Mouse (Mus musculus) testis, adult 2 months (tissue): ENCODE measurements around the gene Abat. TPM values are rescaled to one million over a fixed set of nuclear protein-coding genes. Genes with fewer than 3 reads are reported as not detected.
"Not testable (repeated sequence)": the region's sequence is repeated elsewhere in the genome, so short reads cannot be mapped to it uniquely, and the experiment has no call there.

Source experiments
- H3K27ac ChIP-seq: fragments of 200-500 bp; 2 replicates; pipeline ENCODE4 v1.5.1; 2012; ENCODE audit warnings: low read depth, low read length; ENCODE audit not compliant: control insufficient read depth, insufficient read depth
- H3K27me3 ChIP-seq: fragments of 200-500 bp; 2 replicates; pipeline ENCODE4 v1.6.1; 2012; ENCODE audit warnings: mild to moderate bottlenecking, low read length, moderate library complexity; ENCODE audit not compliant: control insufficient read depth, insufficient read depth
- H3K36me3 ChIP-seq: fragments of 200-500 bp; 2 replicates; pipeline ENCODE4 v1.6.1; 2012; ENCODE audit warnings: mild to moderate bottlenecking, low read length; ENCODE audit not compliant: control insufficient read depth, insufficient read depth
- H3K4me1 ChIP-seq: fragments of 200-500 bp; 2 replicates; pipeline ENCODE4 v1.6.1; 2012; ENCODE audit warnings: low read length; ENCODE audit not compliant: control insufficient read depth, insufficient read depth
- H3K4me3 ChIP-seq: fragments of 200-500 bp; 2 replicates; pipeline ENCODE4 v1.5.1; 2012; ENCODE audit warnings: low read depth, mild to moderate bottlenecking, low read length, moderate library complexity, mixed read lengths; ENCODE audit not compliant: control insufficient read depth
- CTCF ChIP-seq: fragments of 200-500 bp; IDR thresholded peaks from 2 replicates; pipeline ENCODE4 v1.5.1; 2012; ENCODE audit warnings: low read depth, mild to moderate bottlenecking, inconsistent platforms, low read length, moderate library complexity; ENCODE audit not compliant: control insufficient read depth, insufficient read depth, insufficient replicate concordance
- POLR2A ChIP-seq: fragments of 200-500 bp; IDR thresholded peaks from 2 replicates; pipeline ENCODE4 v1.6.1; 2012; ENCODE audit warnings: low read depth, mild to moderate bottlenecking, inconsistent platforms, low read length, moderate library complexity; ENCODE audit not compliant: control insufficient read depth
- polyA plus RNA-seq: library from polyadenylated mRNA; depleted of rRNA; stranded (reverse); fragments of >200 nt; gene quantifications from 2 replicates; pipeline ENCODE4 v1.2.3, GENCODE M21; 2012

Abat gene
- polyA plus RNA-seq, 1 experiment = 21.2 TPM

DNA sequence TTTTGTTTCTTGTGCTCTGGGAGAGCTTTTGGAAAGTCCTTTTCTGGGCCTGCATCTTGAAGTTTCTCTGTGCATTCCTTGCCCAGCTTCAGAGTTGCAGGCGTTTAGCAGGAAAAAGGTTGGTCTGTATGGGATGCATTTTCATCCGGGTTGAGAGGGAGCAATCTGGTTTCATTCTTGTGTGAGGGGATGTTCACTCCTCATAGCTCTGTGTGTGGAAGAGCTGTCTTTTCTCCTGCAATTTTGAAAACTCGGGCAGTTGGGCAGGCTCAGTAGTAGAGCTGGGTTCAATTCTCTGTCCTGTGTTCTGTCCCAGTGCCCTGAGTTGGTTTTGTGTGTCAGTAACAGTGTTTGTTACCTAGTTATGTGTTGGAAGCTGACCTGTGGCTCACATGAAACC lies 41.1 kb downstream of the Abat start:
- H3K36me3 ChIP-seq = no peaks in the 10 kb centered on the region
- TF ChIP-seq CTCF (no peak), POLR2A (no peak)
- H3K27ac ChIP-seq = no peak overlapping the region
- no peak overlapping the region for H3K4me3 ChIP-seq
- H3K27me3 ChIP-seq = no peaks in the 10 kb centered on the region
- H3K4me1 ChIP-seq = peaks cover 3% of the 10 kb centered on the region

DNA sequence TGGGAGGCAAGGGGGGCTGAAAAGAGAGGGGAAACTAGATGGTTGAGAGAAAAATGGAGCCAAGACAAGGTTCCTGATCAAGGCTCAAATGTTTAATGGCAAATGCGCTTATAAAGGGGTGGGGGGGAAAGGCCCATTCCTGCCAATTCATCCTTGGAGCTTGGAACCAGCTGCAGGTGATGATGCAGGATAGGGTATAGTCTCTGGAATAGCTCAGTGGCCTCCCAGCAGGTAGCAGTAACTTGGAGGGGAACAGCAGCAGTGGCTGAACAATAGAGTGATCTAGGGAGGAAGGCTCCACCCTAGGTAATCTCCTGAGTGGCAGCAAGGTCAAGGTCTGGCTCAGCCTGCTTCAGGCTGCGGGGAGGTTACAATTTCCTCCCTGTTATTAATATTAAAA lies 41.5 kb downstream of the Abat start:
- not testable (repeated sequence) for H3K4me1 ChIP-seq, H3K36me3 ChIP-seq, H3K27ac ChIP-seq, H3K4me3 ChIP-seq, H3K27me3 ChIP-seq

DNA sequence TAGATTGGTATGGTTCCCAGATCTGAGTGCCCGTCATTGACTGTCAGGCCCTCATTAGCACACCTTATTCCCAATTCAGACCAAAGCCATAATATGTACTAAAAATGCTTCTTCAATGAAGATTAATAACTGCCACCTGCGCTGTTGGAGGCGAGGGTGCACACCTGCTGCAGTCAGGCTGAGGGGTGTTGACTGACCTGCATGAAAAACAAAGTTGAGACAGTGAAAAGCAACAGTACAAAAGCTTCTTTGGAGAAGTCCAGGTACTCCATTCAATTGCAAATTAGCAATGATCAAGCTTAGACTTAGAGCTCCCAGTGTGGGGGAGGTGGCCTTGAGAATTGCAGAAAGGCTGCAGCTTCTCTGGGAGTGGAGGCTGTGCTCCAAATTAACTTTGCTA lies 42.1 kb downstream of the Abat start:
- not testable (repeated sequence) for H3K36me3 ChIP-seq, H3K27ac ChIP-seq, H3K27me3 ChIP-seq, H3K4me1 ChIP-seq, H3K4me3 ChIP-seq

DNA sequence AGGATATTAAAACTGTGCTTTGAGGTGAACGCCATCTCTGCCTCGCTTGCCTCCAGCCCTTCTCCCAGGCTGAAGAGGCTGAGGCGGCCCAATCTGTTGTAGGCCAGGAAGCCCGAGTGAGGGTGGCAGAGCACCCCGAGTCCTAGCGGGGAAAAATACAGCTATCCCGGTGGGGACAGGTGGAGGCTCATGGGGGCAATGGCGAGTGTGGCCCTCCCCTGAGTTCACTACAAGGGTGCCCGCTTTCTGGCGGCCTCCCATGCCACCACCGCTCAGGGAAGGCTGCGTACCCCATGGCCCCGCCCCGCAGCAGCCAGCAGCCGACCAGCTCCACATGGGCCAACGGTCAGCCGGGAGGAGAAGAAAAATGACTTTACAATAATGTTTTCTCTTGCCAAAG lies 46.9 kb downstream of the Abat start:
- Histone ChIP-seq H3K36me3 (no peaks in the 10 kb centered on the region), H3K27me3 (no peaks in the 10 kb centered on the region), H3K27ac (no peak overlapping the region), H3K4me3 (no peak overlapping the region), H3K4me1 (peaks cover 2% of the 10 kb centered on the region; the same call in 1 of the 2 replicates)
- TF ChIP-seq CTCF (no peak), POLR2A (no peak)

DNA sequence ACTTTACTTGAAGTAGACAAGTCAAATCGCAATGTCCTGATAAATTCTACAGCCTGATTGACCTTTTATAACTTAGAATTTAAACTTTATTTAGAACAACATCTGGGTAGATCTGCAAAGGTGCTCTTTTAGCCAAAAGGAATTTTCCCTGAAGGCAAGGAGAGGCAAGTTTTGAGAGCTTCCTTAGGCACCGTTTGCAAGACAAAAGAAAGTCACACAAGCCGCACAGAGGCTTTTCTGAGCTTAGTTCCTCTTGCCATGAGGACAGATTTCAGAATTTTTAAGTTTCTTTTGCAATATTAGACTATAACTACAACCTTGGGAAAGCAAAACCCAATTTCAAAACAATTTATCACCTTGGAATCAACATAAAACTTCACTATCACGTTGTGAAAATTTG lies 47.9 kb downstream of the Abat start:
- not testable (repeated sequence) for H3K27me3 ChIP-seq, H3K4me3 ChIP-seq, H3K27ac ChIP-seq, H3K36me3 ChIP-seq, H3K4me1 ChIP-seq

DNA sequence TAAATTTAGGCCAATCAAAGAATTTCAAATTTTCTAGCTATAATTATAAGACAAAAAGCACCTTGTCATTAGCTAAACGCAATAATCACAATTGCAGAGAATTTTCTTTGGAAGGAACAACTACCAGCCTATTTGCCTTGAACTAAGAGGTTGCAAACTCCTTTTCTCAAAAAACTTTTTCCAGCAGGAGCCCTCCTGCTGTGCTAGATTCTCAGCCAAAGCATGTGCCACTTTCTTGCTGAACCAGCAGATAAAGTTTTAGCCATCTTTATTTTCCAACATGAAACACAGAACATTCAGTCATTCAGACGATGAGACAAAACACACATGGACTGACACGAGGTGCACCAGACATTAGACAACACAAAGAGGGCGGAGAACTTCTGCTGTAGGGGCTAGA lies 48.6 kb downstream of the Abat start:
- not testable (repeated sequence) for H3K4me1 ChIP-seq, H3K36me3 ChIP-seq, H3K27me3 ChIP-seq, H3K4me3 ChIP-seq, H3K27ac ChIP-seq

DNA sequence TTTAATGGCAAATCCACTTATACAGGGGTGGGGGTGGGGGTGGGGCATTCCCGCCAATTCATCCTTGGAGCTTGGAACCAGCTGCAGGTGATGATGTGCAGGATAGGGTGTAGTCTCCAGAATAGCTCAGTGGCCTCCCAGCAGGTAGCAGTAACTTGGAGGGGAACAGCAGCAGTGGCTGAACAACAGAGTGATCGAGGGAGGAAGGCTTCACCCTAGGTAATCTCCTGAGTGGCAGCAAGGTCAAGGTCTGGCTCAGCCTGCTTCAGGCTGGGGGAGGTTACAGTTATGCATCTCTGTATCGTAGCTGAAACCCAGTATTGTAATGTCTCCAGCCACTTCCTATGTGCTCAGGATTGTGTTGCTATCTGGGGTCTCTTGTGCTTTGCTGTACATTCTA lies 49.6 kb downstream of the Abat start:
- not testable (repeated sequence) for H3K4me1 ChIP-seq, H3K4me3 ChIP-seq, H3K36me3 ChIP-seq, H3K27ac ChIP-seq, H3K27me3 ChIP-seq

DNA sequence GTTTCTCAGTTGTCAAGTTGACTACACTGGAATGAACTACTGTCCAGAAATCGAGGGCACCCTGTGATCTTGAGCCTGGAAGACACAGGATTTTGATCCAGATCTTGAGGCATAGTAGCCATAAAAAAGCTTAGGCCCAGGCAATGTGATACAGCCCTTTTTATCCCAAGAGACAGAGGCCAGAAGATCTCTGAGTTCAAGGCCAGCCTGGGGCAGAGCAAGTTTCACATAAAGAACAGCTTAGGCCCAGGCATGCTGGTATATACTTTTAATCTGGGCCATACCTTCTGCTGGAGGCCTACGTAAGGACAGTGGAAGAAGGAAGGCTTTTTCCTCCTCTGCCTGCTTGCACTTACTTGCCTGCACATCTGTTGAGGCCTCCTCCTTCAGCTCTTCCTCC lies 51.6 kb downstream of the Abat start:
- Histone ChIP-seq H3K4me1 (peaks cover 2% of the 10 kb centered on the region; the same call in 1 of the 2 replicates), H3K36me3 (no peaks in the 10 kb centered on the region), H3K27me3 (no peaks in the 10 kb centered on the region), H3K4me3 (no peak overlapping the region), H3K27ac (no peak overlapping the region)
- no peak for TF ChIP-seq CTCF
- no peak for TF ChIP-seq POLR2A

DNA sequence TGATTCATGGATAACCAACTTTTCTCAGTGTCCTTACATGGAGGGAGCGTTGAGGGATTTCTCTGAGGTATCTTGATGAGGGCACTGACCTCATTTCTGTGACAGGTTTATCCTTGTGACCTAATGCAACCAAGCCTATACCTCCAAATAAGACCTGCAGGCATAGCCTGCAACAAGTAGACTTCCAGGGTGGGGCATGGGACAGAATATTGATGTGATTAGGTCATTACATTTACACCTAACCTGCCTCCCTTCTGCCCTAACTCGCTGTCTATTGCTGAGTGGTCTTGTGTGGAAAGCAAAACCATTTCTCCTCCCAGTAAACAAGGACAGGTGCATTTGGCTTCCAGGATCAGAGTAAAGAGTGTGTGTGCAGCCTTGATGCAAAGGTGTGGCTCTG lies 52.3 kb downstream of the Abat start:
- TF ChIP-seq CTCF = no peak
- TF ChIP-seq POLR2A = no peak
- Histone ChIP-seq H3K4me1 (peaks cover 2% of the 10 kb centered on the region), H3K27ac (no peak overlapping the region), H3K36me3 (no peaks in the 10 kb centered on the region), H3K4me3 (no peak overlapping the region), H3K27me3 (no peaks in the 10 kb centered on the region)
